Comparison of ENCODE assay signal across 10 mouse cellular contexts in the genomic region with DNA sequence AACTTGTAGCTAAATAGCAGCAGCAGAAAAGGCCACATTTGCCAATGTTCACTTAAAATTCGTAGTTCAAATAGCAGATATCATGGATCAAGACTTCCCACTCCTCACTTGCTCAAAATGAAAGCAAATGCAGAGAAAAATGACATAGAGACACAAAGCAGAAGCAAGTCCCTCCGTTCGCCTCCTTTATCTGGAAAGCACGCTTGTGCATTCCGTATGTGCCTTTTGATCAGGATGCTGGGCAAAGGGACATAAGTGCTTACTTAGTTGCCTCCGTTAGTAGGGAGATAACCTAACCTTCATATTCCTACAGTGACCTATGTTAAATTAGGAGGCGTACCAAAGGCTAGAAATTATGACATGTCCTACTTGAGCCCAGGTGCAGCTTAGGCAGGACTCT. TPM values are rescaled to one million over a fixed set of nuclear protein-coding genes. Genes with fewer than 3 reads are reported as not detected.
DNase-seq lines count a peak whose midpoint lies in the region; ATAC-seq and TF ChIP-seq lines count a peak whose summit lies in the region.
"Had no signal": no experiment of that assay in that cellular context is flagged by ENCODE, and none has a peak within 500 bp of the region (broad histone marks: within the 10 kb centered on the region; RNA-seq: fewer than 3 reads in every experiment).

No protein-coding gene starts in this region.

- no peak for TF ChIP-seq CTCF in G1E (IDR thresholded peaks at IDR 0.05; ENCODE audit: low read depth, low read length)
- no peak for TF ChIP-seq CTCF in cortical plate, adult 2 months (IDR thresholded peaks at IDR 0.05; ENCODE audit: extremely low read depth, insufficient read depth, low read length)

- H3K4me1 ChIP-seq in G1E (ENCODE audit: insufficient read depth, low read depth, low read length): peaks cover 48% of the 10 kb centered on the region
- peaks cover 13% of the 10 kb centered on the region for H3K4me1 ChIP-seq in cortical plate, adult 2 months (ENCODE audit: control insufficient read depth, insufficient read depth, low read length)
- peaks cover 56% of the 10 kb centered on the region for H3K4me1 ChIP-seq in hindbrain, embryonic 13.5 days (replicated peaks)
- peaks cover 22% of the 10 kb centered on the region for H3K4me1 ChIP-seq in liver, embryonic 16.5 days (ENCODE audit: control insufficient read depth, low read depth, low read length)

- H3K27ac ChIP-seq in cortical plate, adult 2 months (ENCODE audit: insufficient read depth, low read length): peak overlapping the region; percentile 89
- H3K27ac ChIP-seq in hindbrain, embryonic 13.5 days: peak overlapping the region; percentile 100
- 0 out of 2 replicates have a peak overlapping the region, but pooled peaks have one; percentile 1 for H3K27ac ChIP-seq in liver, embryonic 16.5 days (ENCODE audit: low read length)

- peaks cover 62% of the 10 kb centered on the region for H3K36me3 ChIP-seq in G1E (replicated peaks)
- peaks cover 27% of the 10 kb centered on the region for H3K36me3 ChIP-seq in hindbrain, embryonic 13.5 days
- H3K36me3 ChIP-seq in liver, embryonic 16.5 days (ENCODE audit: control insufficient read depth, insufficient read depth): peaks cover 12% of the 10 kb centered on the region; the same call in 1 of the 2 replicates

- TF ChIP-seq POLR2A in cortical plate, adult 2 months (IDR thresholded peaks at IDR 0.05; ENCODE audit: extremely low read depth, insufficient read depth, low read length): no peak

- H3K4me3 ChIP-seq in G1E (ENCODE audit: low read depth, low read length): peak overlapping the region; percentile 44
- peak overlapping the region; percentile 89 for H3K4me3 ChIP-seq in cortical plate, adult 2 months (ENCODE audit: insufficient read depth, low read length)
- peak overlapping the region; percentile 86 for H3K4me3 ChIP-seq in hindbrain, embryonic 13.5 days
- H3K4me3 ChIP-seq in liver, embryonic 16.5 days (ENCODE audit: low read depth, low read length): peak overlapping the region; percentile 45

- no peak for ATAC-seq in G1E (ENCODE audit: extremely low read depth, insufficient number of reproducible peaks, low FRiP score, poor library complexity, severe bottlenecking)
- ATAC-seq in hindbrain, embryonic 13.5 days (ENCODE audit: low FRiP score): no peak
- no peak for ATAC-seq in liver, embryonic 16.5 days (ENCODE audit: low read depth)
- ATAC-seq in activated CD4-positive, CD25-positive, alpha-beta regulatory T cell, adult 4 months: no peak

- DNase-seq in G1E (ENCODE audit: low spot score): no peak
- no peak for DNase-seq in frontal cortex, postnatal 10 days (ENCODE audit: low spot score in 2 of 2)
- no peak for DNase-seq in kidney, adult 8-10 months
- DNase-seq in adrenal gland, postnatal 4 days (ENCODE audit: low spot score in 2 of 2): no peak
- DNase-seq: cerebellum, postnatal 25 days had no signal

- H3K27me3 ChIP-seq in G1E (ENCODE audit: insufficient read depth, low read length): no peaks in the 10 kb centered on the region; the same call in 1 of the 2 replicates
- H3K27me3 ChIP-seq in hindbrain, embryonic 13.5 days: no peaks in the 10 kb centered on the region
- no peaks in the 10 kb centered on the region; the same call in 1 of the 2 replicates for H3K27me3 ChIP-seq in liver, embryonic 16.5 days (ENCODE audit: control insufficient read depth, insufficient read depth, low read depth, low read length)

- peak overlapping the region; percentile 99 for H3K4me2 ChIP-seq in hindbrain, embryonic 13.5 days
- H3K4me2 ChIP-seq in liver, embryonic 16.5 days (ENCODE audit: low read depth, low read length): peak overlapping the region; percentile 52

- peak overlapping the region; percentile 75 for H3K9ac ChIP-seq in hindbrain, embryonic 13.5 days
- H3K9ac ChIP-seq in liver, embryonic 16.5 days (ENCODE audit: low read depth, low read length): peak overlapping the region; percentile 29

- no peaks in the 10 kb centered on the region for H3K9me3 ChIP-seq in G1E (replicated peaks)
- no peaks in the 10 kb centered on the region for H3K9me3 ChIP-seq in hindbrain, embryonic 13.5 days
- no peaks in the 10 kb centered on the region for H3K9me3 ChIP-seq in liver, embryonic 16.5 days (replicated peaks; ENCODE audit: control insufficient read depth, low read length)

- 39% methylated on average over 7 of the region's 7 CpGs for WGBS in hindbrain, embryonic 13.5 days
- WGBS in liver, embryonic 16.5 days (ENCODE audit: insufficient replicate concordance): 20% methylated on average over 7 of the region's 7 CpGs

RNA-seq across cellular contexts. Expression of a gene that starts 5.6 kb away (rescaled TPM):
- 93.2 and 102 TPM in 2 replicates for total RNA-seq in G1E (2014; fragmentation: Nextera tagmentation)
- total RNA-seq in G1E (2017): 20.6 and 25.4 TPM in 2 replicates
- 53.5 and 54.9 TPM in 2 replicates for polyA plus RNA-seq in G1E (2012)
- polyA plus RNA-seq in cortical plate, adult 2 months (2012; rRNA removed): 62.8 and 64.1 TPM in 2 replicates
- polyA plus RNA-seq in hindbrain, embryonic 13.5 days (2015; fragmentation: Nextera tagmentation; extraction: Ambion mirVana): 116 and 129 TPM in 2 replicates
- 17.7 and 20.9 TPM in 2 replicates for polyA plus RNA-seq in liver, embryonic 16.5 days (2015; fragmentation: Nextera tagmentation; extraction: Ambion mirVana)
- polyA plus RNA-seq in activated CD4-positive, CD25-positive, alpha-beta regulatory T cell, adult 4 months (2017; shearing (Covaris generic)): under 1 TPM; 0.37 to 0.96 TPM
- 1 to 10 TPM; 5.9 to 7.8 TPM for total RNA-seq in adrenal gland, postnatal 4 days (2021)

RNA-seq across cellular contexts. Expression of a gene that starts 8.6 kb away (rescaled TPM):
- not detected in 2 replicates for total RNA-seq in G1E (2014; fragmentation: Nextera tagmentation)
- total RNA-seq in G1E (2017): 0.16 TPM in 1 of 2 replicates, not detected in the other
- not detected in 2 replicates for polyA plus RNA-seq in G1E (2012)
- polyA plus RNA-seq in cortical plate, adult 2 months (2012; rRNA removed): 1.2 and 1.6 TPM in 2 replicates
- polyA plus RNA-seq in hindbrain, embryonic 13.5 days (2015; fragmentation: Nextera tagmentation; extraction: Ambion mirVana): 0.23 TPM in 1 of 2 replicates, not detected in the other
- polyA plus RNA-seq in liver, embryonic 16.5 days (2015; fragmentation: Nextera tagmentation; extraction: Ambion mirVana): not detected in 2 replicates
- not detected for polyA plus RNA-seq in activated CD4-positive, CD25-positive, alpha-beta regulatory T cell, adult 4 months (2017; shearing (Covaris generic))
- total RNA-seq in adrenal gland, postnatal 4 days (2021): not detected
- total RNA-seq: liver, adult 2 months had no signal
- polyA plus RNA-seq: liver, adult 2 months had no signal

Comparison
In these comparisons a context has a peak if more than half of its experiments do, and no peak if none do; other contexts are left out.
1. H3K27ac ChIP-seq: peak in every context shown above with its lines; median percentile 100 in hindbrain, embryonic 13.5 days; 89 in cortical plate, adult 2 months; 1 in liver, embryonic 16.5 days.